Mouse (Mus musculus) right cerebral cortex, postnatal 10 days (tissue): ENCODE data around the gene Cenpe.

Experiments
- DNase-seq, 2 experiments: peaks; one replicate each; pipeline ENCODE4 v3.0.0; 2021; ENCODE audit warnings: low spot score in 2 of 2

Gene Cenpe

DNA sequence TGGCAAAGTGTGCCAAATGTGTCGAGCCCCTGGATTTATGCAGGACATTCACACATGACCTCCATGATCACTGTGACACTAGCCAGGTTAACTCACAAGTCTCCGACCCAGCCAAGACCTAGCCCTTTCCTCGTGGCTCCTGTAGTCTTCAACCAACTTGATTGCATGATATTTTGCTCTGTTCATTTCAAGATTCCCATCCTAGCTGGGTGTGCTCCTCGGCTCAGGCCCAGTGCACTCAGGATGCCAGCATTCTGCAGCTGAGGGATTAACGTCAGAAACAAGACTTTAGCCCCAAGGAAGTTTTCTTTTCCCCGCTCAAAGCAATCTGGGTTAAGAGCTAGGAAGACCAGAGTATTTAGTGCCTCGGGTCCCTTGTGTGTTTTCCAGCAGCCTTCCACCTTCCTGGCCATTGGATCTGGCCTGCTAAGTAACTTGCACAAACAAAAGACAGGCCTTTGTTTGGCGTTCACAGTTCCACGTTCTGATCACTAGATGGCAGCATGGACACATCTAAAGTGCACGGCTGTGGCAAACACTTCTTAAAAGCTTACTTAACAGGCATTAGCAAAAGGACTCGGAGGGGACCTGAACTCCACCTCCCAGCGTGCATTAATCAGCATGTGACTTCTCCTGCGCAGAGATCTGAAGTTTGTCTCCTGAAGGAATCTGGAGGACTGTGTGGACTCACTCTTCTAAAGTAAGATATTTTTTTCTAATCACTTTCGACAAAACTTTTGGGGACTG is 68.5 kb downstream of the Cenpe start, which contains the start of gene Bdh2:
Gene Bdh2, plus strand, starts transcription at position 553 of the 747 bp plus-strand sequence.
- DNase-seq: peak; percentile 83 to 85

DNA sequence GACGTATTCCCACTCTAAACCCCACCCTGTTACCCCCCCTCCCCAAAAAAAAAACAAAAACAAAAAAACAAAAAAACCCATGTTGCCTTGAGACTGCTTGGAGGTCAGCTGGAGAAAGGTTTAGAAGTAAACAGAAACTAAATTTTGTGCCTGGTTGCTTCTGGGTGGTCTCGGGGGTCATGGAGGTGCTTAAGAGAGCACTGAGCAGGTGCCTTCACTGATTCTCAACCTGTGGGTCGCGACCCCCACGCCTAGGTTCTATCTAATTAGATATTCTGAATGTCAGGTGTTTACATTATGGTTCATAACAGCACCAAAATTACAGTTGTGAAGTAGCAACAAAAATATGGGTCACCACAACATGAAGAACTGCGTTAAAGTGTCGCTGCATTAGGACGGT is 69.4 kb downstream of the Cenpe start:
- no peak for DNase-seq

DNA sequence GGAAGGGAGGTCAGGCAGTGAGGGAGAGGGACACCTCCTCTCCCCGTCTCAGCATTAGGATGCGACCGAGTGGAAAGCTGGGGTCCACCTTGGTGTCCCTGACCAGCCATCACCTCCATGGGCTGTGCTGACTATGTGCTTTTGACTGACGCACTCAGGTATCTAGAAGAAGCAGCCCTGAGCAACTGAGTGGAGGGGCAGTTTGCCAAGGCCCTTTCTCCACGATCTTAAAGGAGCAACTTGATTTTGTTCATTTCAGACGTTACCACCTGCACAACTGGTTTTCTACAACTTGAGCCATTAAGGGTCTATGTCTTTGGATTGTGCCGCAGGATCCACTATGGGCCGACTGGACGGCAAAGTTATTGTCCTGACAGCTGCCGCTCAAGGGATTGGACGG is 72.9 kb downstream of the Cenpe start:
- DNase-seq: no peak

DNA sequence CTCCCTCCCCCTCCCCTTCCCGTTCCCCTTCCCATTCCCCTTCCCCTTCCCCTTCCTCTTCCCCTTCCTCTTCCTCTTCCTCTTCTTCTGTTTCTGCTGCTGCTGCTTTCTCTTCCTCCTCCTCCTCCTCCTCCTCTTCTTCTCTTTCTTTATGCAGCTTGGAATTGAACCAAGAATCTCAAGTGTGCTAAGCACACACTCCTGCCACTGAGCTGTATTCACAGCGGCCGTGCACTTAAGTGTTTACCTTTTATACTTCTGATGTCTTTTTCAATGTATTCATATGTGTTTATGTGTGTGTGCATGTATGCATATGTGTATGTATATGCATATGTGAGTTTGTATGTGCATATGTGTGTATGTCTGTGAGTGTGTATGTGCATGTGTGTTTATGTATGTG is 73.5 kb downstream of the Cenpe start:
- DNase-seq: no peak

DNA sequence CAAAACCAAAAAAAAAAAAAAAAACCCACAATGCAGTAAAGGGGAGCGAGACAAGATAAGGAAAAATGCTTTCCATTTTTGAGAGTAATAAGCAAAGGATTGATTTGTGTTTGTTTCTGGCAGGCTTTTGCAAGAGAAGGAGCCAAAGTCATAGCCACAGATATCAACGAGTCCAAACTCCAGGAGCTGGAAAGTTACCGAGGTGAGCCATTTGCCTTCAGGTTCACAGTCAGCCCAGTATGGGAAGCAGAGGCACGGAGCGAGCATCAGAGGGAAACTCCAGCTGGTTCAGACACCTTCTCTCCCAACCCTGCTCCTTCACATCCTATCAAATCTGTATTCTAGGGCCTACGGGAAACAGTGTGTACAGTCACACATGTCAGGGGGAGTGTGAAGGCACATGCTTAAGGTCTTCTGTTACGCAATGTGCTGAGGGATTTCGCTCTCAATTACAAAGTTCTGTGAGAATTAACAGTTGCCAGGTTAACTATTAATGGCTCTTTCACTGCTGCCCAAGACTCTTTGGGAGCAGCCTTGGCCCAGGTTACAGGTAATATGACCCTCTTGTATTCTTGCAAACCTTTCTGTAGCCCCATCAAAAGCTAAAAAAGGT is 75.9 kb downstream of the Cenpe start:
- DNase-seq: no peak

DNA sequence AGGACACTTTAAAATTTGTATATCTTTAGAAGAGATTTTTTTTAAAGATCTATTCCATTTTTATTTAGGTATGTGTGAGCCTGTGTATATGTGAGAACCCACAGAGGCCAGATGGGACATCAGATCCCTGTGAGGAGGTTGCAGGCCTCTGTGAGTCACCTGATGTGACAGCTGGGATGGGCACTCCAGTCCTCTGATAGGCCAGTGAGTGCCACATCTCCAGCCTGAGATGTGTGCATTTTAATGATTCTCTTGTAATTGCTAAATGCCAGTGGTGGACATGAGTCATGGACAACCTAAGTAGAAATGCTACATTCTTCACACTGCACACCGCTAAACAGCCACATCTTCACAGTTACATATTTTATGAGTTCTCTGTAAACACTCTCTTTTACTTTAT is 76.8 kb downstream of the Cenpe start:
- DNase-seq: no peak

DNA sequence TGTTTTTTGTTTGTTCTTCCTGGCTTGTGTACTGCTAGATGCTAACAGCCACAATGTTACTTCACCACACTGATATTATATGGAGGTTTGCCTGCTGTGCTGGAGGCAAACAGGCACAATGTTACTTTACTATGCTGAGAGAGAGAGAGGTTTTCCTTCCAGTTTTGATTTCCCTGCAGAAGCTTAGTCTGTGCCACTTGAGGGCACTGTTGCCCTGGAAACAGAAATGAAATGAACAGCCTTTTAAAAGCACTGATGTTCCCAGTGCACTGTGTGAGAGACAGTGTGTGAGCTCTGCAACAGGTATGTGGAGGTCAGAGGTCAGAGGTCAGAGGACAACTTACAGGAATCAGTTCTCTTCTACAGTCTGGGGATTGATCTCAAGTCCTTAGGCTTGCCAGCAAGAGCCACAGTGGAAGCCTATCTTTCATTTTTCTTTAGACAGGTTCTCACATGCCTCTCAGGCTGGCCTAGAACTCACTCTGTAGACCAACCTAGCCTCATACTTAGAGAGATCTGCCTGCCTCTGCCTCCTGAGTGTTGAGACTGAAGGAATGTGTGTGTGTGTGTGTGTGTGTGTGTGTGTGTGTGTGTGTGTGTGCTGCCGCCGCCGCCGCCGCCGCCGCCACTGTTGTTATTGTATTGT is 78.0 kb downstream of the Cenpe start:
- DNase-seq: peak; percentile 78 to 80

DNA sequence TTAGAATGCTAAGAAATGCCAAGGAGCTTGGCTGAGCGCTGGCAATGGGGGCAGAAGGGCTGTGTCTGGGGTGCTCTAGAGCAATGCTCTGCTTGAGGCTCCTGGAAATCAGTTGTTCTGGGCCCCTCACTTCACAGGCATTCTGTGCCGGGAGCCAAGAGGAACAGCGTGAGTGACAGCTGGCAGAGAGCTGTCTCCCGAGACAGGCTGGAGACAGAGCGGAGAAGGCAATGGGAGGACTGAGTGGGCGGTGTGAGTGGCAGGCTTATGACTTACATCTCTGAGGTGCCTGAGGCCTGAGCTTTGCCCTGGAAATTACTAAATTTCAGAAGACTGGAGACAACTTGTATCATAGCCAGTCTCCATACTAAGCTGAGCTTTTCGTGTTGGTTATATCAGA is 81.4 kb downstream of the Cenpe start:
- DNase-seq: peak; percentile 49 to 50

DNA sequence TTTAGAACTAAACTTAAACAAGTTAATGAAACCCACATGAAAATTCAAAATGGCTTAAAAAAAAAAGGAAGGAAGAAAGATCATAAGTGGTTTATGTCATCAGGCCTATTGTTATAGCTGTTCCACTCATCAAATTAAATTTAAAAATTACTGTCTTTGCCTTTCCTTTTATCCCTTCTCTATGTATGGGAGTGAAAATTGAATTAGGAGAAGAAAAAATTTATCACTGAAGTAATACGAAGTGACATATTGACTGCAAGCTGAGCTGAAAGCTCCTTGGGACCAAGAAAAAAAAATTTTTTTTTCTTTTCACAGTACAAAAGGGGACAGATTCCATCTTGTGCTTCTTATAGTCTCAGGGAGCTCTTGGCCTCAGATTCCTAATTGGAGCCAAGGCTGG is 83.2 kb downstream of the Cenpe start:
- DNase-seq: no peak

DNA sequence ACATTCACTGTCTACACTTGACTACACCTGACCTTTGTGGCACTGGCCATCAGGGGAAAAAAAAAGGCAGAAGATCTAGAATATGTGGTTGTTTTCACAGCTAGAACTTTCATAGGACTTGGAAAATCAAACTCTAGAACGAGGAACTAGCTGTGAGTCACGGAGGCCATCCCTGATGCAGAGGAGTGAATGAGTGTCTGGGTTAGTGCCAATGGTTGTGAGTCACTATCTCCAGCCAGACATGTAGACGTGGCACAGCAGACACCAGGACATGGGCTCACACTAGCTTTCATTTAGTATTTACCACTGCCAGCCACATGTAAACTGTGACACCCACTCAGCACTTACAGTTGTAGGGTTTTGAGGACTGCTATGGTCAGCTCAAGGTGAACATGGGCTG is 86.2 kb downstream of the Cenpe start:
- no peak for DNase-seq

DNA sequence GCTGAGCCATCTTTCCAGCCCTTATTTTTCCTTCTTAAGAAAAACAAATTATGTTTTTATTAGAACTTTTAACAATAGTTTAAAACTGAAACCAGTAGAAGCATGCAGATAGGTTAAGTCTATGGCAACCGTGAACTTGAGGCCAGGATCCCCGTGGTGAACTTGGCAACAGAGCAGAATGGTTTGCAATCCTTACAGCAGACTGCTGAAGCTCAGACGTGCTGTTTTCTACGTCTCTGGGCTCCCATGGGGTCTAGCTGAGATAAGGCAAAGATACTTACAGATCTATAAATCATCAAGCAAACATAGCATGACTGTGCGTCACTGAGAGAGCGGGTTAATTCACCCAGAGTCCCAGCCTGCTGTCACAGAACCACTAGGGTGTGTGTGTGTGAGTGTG is 87.7 kb downstream of the Cenpe start:
- DNase-seq: no peak

DNA sequence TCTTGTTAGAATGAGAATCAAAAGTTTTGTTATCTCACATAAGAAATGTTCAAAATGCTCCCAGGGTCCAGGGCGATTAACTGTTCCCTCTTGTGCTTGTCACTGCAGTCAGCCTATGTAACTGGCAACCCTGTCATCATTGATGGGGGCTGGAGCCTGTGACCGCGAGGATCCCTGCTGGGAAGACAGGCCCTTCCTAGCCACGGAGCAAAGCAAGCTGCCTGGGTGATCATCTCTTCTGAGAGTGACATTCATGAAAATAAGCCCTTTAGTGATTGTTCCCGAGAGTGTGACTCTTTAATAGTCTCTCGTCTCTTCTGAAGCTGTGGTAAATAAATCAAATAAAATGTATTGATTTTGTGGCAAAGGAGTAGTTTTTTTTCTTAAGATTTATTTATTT is 91.7 kb downstream of the Cenpe start:
- no peak for DNase-seq

DNA sequence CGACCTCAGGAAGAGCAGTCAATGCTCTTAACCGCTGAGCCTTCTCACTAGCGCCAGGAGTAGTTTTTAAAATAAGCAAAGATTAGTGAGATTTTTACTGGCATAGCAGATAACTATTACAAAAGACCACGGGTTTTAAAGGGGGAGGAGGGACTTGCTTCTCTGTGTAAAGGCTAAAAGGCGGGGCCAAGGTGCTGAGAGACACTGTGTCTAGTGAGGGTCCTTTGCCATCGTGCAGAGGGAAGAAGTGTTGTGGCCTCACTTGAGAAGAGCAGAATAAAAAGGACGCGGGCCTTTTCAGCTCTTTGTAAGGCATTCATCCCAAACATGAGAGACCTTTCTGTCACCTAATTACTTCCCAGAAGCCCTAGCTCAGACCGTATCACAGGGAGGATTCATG is 92.2 kb downstream of the Cenpe start:
- no peak for DNase-seq

DNA sequence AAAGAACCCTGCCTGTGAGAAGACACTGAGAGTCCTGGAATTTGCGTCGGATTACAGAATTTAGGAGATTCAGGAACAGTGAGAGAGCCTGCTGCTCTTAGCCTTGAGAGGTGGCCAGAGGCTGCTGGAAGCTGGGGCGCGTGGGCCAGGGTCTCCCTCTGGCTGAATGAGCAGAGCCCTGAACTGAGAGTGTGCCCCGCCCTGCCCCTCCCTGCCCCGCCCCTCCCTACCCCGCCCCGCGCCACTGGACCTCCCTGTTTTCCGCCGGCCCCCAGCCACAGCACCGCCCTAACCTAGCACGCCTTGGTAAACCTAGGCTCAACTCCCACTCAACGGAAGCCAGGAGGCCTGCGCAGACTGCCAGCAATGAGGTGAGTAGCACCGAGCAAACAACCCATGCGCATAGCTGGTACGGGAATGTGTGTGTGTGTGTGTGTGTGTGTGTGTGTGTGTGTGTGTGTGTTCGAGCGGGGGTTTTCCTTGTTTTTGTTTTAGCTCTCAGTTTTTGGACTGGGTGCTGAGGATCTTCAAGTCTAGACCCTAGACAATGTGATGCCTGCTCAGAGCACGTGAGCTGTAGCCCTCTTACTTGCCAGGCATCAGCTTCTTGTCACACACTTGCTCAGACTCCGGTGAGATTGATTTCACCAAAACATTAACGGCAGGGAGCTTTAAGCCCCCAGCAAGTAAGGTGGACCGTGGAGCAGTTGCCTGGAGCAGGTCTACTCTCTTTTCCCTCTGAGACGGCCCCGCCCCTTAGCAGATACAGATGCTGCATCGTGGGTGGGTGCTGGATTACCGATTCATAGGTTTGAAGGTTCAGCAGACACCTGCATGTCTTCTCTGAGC is 95.3 kb downstream of the Cenpe start, which contains the start of gene Slc9b2:
Gene Slc9b2, plus strand, starts transcription at position 290 of the 849 bp plus-strand sequence.
- DNase-seq: peak; percentile 37 to 40

DNA sequence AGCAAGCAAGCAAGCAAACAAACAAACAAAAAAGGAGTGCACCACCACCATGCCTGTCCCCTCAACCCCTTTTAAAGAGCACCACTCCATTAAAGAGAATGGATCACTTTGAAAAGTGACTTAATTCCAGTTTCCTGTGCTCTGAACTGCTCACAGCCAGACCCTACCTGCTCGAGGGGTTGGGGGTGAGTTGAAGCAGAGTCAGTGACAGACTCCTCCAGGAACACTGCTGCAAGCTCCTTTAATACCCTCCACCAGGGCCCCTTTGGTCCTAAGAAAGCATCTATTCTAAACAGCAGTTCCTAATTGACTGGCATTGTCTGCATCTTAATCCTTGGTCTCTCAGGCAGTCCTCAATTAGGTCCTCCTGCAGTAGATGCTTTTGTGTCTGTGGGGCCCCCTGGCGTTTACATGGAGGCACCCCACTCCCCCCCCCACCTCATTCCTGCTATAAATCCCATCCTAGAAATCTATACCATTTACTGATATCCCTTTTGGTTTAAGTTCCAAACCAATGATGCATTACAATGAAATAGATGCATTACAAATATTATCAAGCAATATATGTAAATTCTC is 100.7 kb downstream of the Cenpe start:
- no peak for DNase-seq

DNA sequence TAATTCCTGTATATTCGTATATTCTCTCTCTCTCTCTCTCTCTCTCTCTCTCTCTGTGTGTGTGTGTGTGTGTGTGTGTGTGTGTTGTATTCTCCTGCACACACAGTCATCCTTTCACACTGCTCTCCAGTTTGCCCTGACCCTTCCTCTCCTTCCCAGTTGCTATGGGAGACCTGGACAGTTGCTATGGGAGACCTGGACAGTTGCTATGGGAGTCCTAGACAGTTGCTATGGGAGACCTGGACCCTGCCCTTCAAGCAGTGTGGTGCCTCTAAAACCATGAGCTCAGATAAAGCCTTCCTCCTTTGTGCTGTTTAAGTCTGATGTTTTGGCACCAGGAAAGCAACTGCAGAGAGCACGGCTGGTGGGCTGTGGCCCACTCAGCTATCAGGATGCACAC is 101.4 kb downstream of the Cenpe start:
- peak in 1 of 2 experiments; percentile 30 for DNase-seq

DNA sequence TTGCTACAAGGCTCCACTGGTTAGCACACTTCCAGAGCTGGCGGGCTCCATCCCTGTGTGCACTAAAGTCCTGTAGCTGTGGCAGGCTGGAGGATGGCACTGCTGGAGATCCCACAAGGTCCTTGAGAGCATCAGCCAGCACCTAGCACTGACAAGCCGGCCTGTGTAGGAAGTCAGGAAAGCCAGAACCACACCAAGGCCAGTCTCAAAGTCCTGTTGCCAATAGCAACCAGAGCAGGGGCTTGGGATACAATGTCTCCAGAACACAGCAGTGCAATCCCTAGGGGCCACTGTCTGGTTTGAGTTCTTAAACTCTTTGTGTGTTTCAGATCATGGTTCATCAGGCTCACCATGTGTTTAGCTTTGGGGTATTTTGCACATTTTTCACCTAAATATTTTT is 102.5 kb downstream of the Cenpe start:
- no peak for DNase-seq

DNA sequence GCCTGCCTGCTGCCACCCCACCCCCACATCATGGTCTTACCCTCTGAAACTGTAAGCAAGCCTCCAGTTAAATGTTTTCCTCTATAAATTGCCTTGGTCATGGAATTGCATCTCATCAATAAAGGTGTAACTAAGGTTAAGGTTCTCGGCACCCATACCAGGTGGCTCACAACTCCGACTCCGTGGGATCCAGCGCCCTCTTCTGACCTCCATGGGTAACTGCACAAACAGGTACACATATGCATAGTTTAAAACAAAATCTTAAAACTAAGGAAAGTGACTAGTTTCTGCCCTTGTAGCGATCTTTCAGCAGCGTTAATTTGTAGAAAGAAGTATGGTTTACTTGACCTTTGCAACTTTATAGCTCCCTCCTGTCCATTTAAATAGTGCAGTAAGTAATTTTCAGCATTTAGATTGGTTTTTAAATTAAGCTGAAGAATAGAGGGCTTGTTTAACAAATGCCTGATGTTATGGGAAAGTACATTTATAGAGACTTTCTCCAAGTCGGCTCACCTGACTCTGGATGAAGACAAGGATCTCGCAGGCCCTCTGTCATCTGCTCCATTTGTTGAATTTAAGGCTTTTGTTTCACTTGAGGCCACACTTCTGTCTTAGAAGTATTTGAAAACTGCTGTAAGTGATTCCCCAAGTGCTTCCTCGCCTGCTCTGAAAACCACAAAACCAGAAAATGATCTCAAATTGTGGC is 103.5 kb downstream of the Cenpe start:
- no peak for DNase-seq

DNA sequence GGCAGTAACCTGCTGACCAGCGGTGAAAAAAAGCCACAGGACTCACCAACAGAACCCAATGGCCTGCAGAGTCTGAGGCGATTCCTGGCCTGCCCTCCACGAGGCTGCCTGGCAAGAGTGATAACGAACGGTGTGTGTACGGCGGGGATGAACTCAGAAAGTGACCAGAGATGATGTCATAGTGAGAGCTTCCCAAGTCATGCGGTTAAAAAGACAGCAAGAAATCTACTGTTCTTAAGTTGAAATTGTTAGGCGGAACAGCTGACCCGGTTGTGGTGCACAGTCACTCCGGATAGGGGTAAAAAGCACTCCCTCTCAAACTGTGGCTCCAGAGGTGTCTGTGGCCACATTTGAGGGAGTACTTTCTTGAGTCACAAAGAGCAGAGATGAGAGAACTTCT is 106.0 kb downstream of the Cenpe start:
- no peak for DNase-seq
